Mouse (Mus musculus): ENCODE results near the gene Ankrd36. TPM values are rescaled to one million over a fixed set of nuclear protein-coding genes. Genes with fewer than 3 reads are reported as not detected.
A peak's percentile ranks its signal among the peaks of the same experiment; 100 is the strongest.

Ankrd36 gene
- polyA plus RNA-seq, 1 experiment, result 0.19 TPM

DNA sequence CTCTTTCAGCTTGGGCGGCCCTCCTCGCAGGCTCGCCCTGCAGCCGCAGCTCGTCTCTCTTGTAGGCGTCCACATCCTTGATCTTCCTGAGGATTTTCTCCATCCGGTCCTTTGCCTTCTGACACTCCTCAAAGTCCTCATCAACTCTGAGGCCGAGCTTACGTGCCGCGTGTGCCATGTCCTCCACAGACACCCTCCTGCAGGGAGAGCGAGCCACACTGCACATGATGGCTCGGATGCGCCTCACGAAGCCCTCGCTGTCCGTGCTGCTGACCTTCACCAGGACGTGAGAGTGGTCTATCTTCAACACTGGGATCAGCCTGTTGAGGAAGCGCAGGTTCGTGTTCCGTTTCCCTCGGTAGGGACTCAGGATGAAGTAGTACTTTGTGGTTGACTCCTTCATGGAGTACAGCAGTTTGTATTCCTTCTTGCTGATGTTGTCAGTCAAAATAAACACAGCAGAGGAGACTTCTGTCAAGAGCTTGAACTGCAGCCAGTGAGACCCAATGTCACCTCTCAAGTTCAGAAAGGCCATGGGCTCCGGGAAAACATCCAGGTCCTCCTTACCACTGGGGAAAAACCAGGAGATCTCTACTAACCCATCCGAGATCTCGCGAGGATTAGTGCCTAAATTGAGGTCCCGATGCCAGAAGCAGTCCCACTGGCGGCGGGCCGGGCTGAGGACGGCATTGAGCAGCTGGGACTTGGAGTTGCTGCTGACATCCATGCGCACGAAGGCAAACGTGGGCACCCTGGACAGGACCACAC, 147.6 kb downstream of the Ankrd36 start:
- peaks cover 70% of the 10 kb centered on the region for H3K4me1 ChIP-seq
- peak overlapping the region; percentile 47 for H3K4me3 ChIP-seq (replicated peaks)
- TF ChIP-seq GATA1 (IDR thresholded peaks at IDR 0.05; ENCODE audit: borderline replicate concordance, low read length), result no peak
- no peaks in the 10 kb centered on the region for H3K27me3 ChIP-seq (replicated peaks)
- peaks cover 80% of the 10 kb centered on the region for H3K36me3 ChIP-seq (replicated peaks; ENCODE audit: low read length)
- no peaks in the 10 kb centered on the region for H3K9me3 ChIP-seq

GRCm38 (mm10) chr11:5718611-5719354, 149.3 kb downstream of the Ankrd36 start:
- H3K27me3 ChIP-seq (replicated peaks), result no peaks in the 10 kb centered on the region
- peaks cover 88% of the 10 kb centered on the region for H3K36me3 ChIP-seq (replicated peaks; ENCODE audit: low read length)
- no peak overlapping the region for H3K4me3 ChIP-seq (replicated peaks)
- peaks cover 72% of the 10 kb centered on the region for H3K4me1 ChIP-seq
- no peaks in the 10 kb centered on the region for H3K9me3 ChIP-seq
- no peak for TF ChIP-seq FLI1 (IDR thresholded peaks at IDR 0.05; ENCODE audit: low read length)
- TF ChIP-seq GATA1 (IDR thresholded peaks at IDR 0.05; ENCODE audit: borderline replicate concordance, low read length), result no peak

GRCm38 (mm10) chr11:5729582-5729981, 160.1 kb downstream of the Ankrd36 start:
- H3K36me3 ChIP-seq (replicated peaks; ENCODE audit: low read length), result peaks cover 81% of the 10 kb centered on the region
- H3K4me3 ChIP-seq (replicated peaks), result no peak overlapping the region
- peaks cover 75% of the 10 kb centered on the region for H3K4me1 ChIP-seq
- no peaks in the 10 kb centered on the region for H3K27me3 ChIP-seq (replicated peaks)
- no peaks in the 10 kb centered on the region for H3K9me3 ChIP-seq
- TF ChIP-seq GATA1 (IDR thresholded peaks at IDR 0.05; ENCODE audit: borderline replicate concordance, low read length) (no peak), FLI1 (IDR thresholded peaks at IDR 0.05; ENCODE audit: low read length) (no peak)

- H3K27me3 ChIP-seq (replicated peaks), result no peaks in the 10 kb centered on the region
- peaks cover 79% of the 10 kb centered on the region for H3K36me3 ChIP-seq (replicated peaks; ENCODE audit: low read length)
- H3K9me3 ChIP-seq, result no peaks in the 10 kb centered on the region
- peaks cover 92% of the 10 kb centered on the region for H3K4me1 ChIP-seq
- peak overlapping the region; percentile 85 for H3K4me3 ChIP-seq (replicated peaks)
- TF ChIP-seq GATA1 (IDR thresholded peaks at IDR 0.05; ENCODE audit: borderline replicate concordance, low read length), result no peak
- TF ChIP-seq FLI1 (IDR thresholded peaks at IDR 0.05; ENCODE audit: low read length), result no peak
These were observed 162.9 kb downstream of the Ankrd36 start for GRCm38 (mm10) chr11:5732401-5732800.

- no peak for TF ChIP-seq GATA1 (IDR thresholded peaks at IDR 0.05; ENCODE audit: borderline replicate concordance, low read length)
- TF ChIP-seq FLI1 (IDR thresholded peaks at IDR 0.05; ENCODE audit: low read length), result no peak
- Histone ChIP-seq H3K36me3 (replicated peaks; ENCODE audit: low read length) (peaks cover 74% of the 10 kb centered on the region), H3K4me3 (replicated peaks) (peak overlapping the region; percentile 53), H3K4me1 (peaks cover 93% of the 10 kb centered on the region), H3K9me3 (no peaks in the 10 kb centered on the region), H3K27me3 (replicated peaks) (no peaks in the 10 kb centered on the region)
These were observed 164.8 kb downstream of the Ankrd36 start for GRCm38 (mm10) chr11:5734323-5734722.

DNA sequence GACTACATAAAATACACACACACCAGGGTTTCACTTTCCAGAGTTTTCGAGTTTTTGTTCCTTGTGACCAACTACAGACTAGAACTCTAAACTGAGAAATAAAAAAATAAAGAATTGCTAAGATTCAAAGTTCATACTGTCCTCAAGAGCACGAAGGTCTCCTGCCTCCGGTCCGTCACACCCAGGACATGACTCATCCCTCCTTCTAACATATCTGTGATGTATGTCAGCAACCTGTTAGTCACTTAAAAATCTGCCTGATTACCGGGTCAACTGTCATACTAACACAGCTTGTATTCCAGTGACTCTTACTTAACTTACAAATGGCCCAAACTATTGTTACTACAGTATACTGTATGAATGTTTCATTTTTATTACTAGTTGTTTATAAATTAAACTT, 167.7 kb downstream of the Ankrd36 start:
- Histone ChIP-seq H3K4me1 (peaks cover 77% of the 10 kb centered on the region), H3K27me3 (replicated peaks) (no peaks in the 10 kb centered on the region), H3K36me3 (replicated peaks; ENCODE audit: low read length) (peaks cover 47% of the 10 kb centered on the region), H3K9me3 (no peaks in the 10 kb centered on the region), H3K4me3 (replicated peaks) (no peak overlapping the region)
- TF ChIP-seq FLI1 (IDR thresholded peaks at IDR 0.05; ENCODE audit: low read length) (no peak), GATA1 (IDR thresholded peaks at IDR 0.05; ENCODE audit: borderline replicate concordance, low read length) (no peak)

Other genes starting within 250 kb of the Ankrd36 start
- 0.30 TPM in 1 of 2 replicates, not detected in the other for gene Znrf3, start 124.8 kb upstream of the Ankrd36 start, polyA plus RNA-seq (2012; ENCODE audit: insufficient read depth, low replicate concordance)
- gene Xbp1, start 49.0 kb upstream of the Ankrd36 start, polyA plus RNA-seq (2012; ENCODE audit: insufficient read depth, low replicate concordance), result 49.2 and 62.7 TPM in 2 replicates
- gene Ccdc117, start 27.5 kb upstream of the Ankrd36 start, polyA plus RNA-seq (2012; ENCODE audit: insufficient read depth, low replicate concordance), result 1.2 TPM in 1 of 2 replicates, not detected in the other
- gene Mrps24, start 146.0 kb downstream of the Ankrd36 start, polyA plus RNA-seq (2012; ENCODE audit: insufficient read depth, low replicate concordance), result 173 and 222 TPM in 2 replicates
- gene Urgcp, start 192.7 kb downstream of the Ankrd36 start, polyA plus RNA-seq (2012; ENCODE audit: insufficient read depth, low replicate concordance), result 6.8 and 10.2 TPM in 2 replicates
- 63.4 and 117 TPM in 2 replicates for gene Dbnl, start 218.8 kb downstream of the Ankrd36 start, polyA plus RNA-seq (2012; ENCODE audit: insufficient read depth, low replicate concordance)
- not detected in 2 replicates for gene Pgam2, start 234.0 kb downstream of the Ankrd36 start, polyA plus RNA-seq (2012; ENCODE audit: insufficient read depth, low replicate concordance)